Mouse (Mus musculus) cerebellum, postnatal 25 days (tissue): Measurements from ENCODE around the gene Tex48.

Experiments
- DNase-seq, 2 experiments: peaks; one replicate each; pipeline ENCODE4 v3.0.0; 2021; ENCODE audit warnings: mixed read lengths in 2 of 2

Tex48 gene

DNA sequence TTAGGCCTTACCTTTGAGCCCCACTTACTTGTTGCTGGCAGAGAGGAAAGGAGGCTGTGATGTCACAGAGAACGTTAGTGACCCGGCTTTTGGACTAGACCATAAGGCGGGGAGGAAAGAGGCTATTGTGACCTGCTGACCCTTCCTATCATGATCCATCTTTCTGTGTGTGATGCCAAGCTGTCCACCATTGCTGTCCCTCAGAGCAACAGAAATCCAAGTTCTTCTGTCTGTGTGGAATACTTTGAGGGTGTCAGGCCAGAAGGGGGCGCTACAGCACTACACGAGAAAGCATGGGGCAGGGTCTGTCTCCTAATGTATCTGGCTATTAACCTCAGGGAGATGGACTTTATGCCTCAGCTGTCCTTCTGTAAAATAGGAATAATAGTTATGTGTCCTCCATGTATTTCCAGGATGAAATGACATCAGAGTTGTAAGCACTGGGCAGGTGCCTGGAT is at the start of gene Tex48:
Tex48 (minus strand) TSS at position 51 of the 458 bp plus-strand sequence.
- DNase-seq = peak in 1 of 2 experiments; percentile 23

DNA sequence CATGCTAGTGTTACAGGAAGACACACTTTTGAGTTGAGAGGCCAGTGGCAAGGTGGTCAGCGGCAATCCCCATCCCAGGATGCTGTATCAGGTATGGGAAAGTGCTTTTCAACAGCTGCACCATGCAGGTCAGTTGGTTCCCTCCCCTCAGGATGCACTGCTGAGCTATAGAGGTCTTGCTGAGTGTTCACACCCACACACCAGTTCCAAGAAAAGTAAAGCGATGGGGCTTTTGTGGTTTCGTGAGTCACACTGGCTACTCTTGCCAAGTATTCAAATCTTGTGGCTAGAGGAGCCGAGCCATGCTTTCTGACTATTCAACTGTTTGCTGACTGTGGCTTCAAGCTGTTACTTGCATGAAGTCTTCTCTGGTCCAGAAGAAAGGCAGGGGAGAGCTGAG is 46.0 kb upstream of the Tex48 start:
- DNase-seq = no peak

DNA sequence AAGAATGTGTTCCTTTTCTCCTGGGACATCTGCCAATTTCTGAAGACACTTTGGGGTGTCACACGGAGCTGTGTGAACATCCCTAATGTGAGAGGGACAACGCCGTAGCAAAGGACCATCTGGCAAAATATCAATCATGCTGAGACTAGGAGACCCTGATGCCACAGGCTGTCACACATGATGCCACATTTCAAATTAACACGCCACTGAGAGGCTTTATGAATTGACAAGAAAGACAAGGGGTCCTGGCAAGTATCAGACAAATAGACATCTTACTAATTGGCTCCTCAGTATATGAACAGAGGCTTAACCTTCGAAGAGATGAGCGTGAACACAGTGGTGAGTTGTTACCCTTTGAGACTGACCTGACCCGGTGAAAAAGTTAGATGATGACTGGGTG is 43.5 kb upstream of the Tex48 start:
- DNase-seq = no peak

DNA sequence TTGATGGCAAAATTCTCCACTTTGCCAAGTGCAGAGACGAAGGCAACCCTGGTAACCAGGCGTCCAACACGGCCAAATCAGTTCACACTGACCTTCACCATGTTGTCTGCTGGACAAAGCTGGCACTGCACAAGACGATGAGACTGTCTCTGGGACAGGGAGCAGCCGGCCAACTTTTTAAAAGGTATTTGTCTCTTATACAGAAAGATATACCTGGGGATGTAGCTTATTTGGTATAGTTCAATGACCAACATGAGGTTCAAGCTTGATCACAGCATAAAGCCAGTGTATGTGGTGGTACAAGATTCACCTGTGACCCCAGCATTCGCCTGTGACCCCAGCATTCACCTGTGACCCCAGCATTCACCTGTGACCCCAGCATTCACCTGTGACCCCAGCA is 41.1 kb upstream of the Tex48 start, which contains the start of gene Gm11214:
Gm11214 (minus strand) TSS at position 101 of the 400 bp plus-strand sequence.
- no peak for DNase-seq

DNA sequence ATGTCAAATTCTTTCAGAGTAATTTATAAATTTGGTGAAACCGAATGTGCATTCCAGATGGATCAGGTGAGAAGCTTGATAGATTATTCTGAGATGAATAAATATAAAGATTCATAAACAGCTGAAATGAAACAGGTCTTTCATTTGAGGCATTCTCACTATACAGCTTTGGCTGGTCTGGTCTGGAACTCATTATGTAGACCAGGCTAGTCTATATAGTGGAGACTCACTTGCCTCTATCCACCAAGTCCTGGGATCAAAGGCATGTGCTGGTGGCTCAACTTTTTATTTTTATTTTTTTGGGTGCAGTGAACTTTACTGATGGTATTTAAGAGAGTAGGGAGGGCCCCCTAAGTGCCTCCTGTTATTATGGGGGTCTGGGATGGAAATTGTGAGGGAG is 39.6 kb upstream of the Tex48 start:
- no peak for DNase-seq

DNA sequence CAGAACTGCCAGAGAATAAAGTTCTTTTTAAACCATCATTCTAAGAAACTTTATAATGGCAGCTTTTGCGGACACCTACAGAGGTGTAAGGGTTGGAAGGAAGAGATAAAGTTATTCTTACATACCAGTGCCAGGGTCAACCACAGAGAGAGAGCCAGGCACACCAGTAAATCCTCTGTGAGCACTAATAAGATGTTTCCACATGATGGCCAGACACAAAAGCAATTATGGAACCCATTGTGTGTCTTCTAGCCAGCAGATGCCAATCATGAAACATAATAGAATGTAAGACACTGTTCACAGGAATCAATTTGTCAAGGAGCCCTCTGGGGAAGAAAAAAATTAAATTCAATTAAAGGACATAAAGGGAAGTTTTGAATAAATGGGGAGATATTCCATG is 39.2 kb upstream of the Tex48 start:
- no peak for DNase-seq

DNA sequence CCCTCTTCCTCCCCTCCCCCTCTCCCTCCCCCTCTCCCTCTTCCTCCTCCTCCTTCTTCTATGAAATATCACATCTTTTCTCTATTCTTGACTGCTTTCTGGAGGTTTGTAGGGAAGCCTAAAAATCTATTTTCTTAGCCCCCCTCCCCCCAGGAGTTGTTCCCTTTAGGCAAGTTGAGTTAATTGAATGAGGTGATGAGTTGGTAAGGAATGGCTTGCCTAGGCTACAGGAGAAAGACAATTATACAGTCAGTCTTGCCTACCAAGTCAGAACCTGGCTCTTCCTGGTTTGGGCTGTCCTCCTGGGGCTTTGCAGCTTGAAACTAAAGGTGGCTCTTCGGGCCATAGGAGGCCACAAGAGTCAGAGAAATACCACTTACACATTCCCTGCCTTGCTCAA is 37.5 kb upstream of the Tex48 start:
- DNase-seq = no peak

DNA sequence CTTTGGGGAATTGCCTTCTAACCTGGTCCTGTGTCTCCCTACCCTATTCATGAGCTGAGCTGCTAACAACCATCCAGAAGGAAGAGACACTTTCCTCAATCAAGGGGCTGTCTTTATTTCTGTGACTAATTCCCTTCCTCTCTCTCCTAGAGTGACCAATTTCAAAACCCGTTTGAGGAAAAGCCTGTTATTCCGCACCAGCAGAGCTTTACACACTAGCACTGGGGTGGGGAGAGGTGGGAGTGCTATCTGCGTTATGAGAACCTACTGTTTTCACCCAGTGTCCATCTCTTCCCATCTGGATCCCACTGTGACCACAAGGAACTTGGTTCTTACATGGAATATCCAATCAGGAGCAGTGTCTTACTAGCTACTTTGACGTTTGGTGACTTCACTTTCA is 36.9 kb upstream of the Tex48 start:
- DNase-seq = no peak

DNA sequence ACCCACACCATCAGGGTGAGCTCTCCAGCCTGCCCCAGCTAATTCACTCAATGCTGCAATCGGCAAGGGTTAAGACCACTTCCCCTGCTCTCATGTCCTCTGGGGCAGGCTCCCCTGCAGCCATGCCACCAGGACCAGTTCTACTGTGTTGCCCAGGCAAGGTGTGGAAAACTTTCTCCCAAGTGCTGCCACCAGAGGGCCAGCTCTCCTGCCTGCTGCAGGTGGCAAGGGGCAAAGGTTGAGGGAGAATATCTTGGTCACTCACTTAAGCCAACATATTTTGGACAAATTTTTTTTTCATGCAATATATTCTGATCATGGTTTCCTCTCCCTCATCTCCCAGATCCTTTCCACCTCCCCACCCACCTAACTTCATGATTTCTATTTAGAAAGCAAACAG is 32.2 kb upstream of the Tex48 start:
- DNase-seq = no peak

DNA sequence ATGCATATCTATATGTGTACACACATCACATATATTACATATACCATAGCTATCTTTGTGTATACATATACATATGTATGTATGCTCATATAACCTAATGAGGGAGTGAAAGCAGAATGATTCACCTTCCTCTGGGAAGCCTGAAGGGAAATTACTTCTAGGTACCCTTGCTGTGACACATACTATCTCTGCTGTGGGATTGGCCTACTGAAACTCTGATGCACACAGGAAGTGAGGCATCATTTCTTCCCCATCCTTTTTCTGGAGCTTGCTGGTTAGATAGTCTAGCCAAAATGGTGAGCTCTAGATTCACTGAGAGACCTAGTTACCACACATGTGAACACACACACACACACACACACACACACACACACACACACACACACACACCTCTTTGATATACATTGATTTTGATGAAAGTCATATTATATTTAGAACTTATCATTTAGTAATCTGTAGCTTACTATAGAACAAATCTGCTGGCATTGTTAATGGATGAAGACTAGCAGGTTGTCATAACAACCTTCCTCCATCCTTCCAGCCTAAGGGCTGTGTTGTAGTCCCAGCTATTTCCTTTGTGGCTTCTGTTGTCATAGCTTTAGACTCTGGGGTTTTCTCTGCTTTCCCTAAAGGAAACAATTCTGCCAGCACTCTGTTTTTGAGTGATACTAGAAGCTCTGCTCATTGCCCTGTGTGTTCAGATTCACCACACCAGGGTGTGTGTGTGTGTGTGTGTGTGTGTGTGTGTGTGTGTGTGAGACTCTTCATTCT is 21.9 kb upstream of the Tex48 start:
- no peak for DNase-seq

DNA sequence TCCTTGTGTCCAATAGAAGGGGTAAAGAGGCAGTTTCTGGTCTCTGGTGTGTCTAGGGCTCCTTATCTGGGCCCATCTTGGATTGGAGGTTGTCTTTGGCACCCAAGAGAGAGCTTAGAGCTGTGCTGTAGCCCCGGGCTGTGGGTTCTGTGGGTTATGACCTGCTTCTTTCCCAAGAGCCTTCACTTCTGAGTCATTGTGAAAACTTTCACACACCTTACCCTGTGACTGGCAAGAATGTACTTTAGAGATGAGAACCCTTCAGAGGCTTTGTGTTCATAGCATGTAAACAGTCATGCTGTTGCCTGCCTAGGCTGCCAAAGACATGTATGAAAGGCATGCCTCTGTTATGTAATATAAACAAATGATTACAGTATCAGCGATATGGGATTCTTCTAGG is 17.6 kb upstream of the Tex48 start:
- DNase-seq = no peak

DNA sequence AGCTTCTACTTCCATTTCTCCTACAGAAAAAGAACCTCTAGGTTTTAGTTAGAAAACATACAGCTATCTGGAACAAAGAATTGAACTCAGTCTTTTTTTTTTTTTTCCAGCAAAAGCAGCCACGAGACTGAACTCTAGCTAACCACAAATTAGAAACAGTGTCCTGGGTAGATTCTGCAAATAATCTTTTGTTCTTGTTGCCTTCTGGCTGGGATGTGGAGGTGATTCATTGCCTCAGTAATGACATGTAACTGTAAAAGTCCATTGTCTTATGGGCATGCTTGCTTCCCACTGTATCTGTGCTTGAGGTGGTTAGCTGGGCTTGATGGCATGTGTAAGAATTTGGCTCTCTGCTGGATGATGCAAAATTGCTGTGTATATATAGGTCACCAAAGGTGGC is 16.4 kb upstream of the Tex48 start:
- DNase-seq = no peak

DNA sequence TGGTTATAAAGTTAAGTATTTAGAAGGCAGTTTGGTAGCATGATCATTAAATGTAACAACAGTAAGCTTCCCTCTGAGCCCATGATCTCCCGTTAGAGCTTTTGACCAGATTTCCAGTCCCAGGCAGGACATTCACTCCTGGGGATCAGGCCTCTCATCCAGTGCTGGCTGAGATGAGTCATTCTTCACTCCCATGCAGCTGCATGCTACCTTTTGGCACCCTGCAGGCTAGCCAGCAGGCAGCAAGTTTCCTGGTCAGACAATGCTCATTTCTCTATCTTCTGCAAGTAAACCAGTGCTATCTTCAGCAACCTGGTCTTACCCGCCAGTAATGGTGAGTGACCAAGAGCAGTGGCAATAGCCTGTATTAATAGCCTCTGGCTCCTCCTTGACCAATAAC is 11.0 kb upstream of the Tex48 start:
- no peak for DNase-seq

DNA sequence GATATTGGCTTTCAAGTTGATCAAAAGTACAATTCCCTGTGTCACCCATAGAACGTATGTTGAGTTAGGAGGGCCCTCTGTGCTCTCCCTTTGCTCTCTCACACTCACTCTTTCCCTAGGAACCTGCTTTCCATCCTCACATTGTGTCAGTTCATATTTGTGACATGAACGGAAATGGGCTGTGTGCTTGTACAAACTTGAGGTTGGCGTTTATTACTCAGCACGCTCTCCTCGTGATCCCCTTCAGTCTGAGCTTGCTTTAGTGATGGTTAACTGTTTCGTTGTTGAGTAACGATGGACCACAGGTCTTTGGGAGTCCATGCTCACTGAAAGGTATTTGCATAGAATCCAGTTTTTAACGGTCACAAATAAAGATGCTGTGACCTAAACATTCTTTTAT is 4.9 kb upstream of the Tex48 start:
- DNase-seq = no peak

DNA sequence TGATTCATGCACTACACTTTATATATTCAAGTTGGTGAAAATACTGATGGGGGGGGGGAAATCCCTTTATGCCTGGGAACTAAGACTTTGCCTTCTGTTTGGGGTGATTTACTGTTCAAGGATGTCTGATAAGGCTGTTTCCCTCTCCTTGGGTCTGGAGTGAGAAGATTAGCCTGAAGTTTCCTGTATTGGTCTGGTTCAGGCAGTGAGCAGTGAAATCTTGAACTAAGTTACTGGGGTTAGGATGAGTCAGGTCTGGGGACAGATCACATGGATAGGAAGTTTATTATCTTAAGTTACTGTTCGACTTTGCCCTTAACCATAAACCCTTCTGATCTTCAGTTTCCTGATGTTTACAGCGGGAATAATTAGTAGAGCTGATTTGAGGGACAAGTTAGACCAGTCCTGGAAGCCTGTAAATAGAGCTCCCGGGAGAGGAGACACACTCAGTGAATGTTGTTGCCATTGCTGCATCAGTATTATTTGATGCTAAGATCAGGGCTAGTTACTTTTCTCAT is 3.4 kb upstream of the Tex48 start:
- no peak for DNase-seq

DNA sequence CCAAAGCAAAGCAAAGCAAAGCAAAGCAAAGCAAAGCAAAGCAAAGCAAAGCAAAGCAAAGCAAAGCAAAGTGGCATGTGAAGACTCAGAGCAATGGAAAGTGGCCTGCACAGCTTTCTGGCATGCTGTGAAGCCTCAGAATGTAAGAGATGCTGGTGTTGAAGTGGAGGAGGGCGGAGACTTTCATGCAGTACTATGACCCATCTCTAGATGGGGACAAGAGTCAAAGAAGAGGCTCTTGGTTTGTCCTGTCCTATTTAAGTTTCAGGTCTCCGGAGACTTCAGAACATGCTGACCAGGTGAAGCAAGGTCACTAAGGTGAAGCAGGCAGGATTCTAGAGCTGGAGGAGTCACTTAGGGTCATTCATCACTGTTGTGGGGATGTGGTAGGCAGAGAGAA is 367 bp downstream of the Tex48 start:
- no peak for DNase-seq

DNA sequence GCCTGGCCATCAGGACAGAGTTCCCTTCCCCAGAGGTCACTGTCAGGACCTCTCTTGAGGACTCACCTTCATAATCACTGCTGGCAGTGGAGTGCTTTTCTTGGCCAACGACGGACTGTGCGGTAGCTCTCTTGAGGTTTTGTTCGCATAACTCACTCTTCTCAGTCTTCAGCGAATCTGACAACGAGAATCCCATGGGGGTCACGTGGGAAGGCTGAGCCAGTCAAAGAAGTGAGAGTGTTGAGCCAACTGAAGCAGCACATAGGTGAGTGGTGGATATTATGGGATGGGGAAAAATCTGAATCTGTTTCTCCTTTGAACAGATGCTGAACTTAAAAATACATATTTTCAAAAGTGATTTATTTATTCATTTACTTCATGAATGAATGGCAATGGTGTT is 13.8 kb downstream of the Tex48 start:
- no peak for DNase-seq

DNA sequence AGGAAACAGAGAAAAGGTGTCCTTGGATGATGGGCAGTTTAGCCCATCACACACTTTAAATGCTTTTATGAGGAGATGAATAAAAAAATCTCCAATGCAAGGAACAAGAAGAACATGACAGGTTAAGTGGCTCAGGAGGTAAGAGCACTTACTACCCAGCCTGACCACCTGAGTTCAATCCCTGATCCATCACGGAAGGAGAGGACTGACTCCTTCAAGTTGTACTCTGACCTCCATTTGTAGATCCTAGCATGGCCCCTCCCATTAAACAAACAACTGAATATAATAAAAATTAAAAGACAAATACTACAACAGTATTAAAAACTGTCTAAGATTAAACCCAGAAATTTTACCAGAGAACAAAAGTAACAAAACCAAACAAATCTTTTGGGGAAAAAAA is 16.3 kb downstream of the Tex48 start:
- DNase-seq = no peak

DNA sequence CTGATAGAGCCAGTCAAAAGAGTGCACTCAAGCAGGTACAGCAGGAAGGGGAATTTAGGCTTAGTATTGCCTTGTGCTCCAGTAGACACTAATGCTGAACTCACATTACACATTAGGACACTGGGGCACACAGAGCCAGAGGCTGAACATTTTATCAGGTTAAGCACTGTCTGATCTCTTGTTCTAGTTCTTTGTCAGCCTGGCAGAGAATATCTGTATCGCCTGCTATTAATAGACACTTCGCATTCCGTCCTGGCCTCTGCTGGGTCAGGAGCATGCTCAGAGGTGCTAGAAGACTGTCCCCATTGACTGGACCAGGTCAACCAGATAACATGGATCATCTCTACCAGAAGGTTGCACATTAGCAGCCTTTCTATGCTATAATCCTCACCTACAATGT is 16.7 kb downstream of the Tex48 start:
- DNase-seq = no peak

DNA sequence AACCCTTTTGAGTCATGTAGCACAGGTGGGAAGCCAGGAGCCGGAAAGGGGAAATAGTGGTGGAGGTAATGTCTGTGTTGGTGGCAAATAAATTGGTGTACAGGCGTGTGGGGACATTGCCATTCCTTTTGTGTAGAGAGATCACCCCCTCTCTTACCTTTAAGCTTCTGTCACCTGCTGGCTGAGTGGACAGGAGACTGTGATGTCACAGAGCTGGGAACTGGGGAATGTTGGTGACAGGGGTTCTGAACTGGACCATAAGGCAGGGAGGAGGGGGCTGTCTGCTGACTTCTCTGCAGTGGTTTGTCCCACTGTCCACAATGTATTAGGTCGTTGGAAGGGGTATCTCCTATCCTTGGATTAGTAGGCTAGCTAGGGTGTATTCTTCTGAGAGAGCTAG is 17.3 kb downstream of the Tex48 start, which contains the start of gene Gm11213:
Gm11213 (minus strand) TSS at position 317 of the 400 bp plus-strand sequence.
- DNase-seq = no peak

DNA sequence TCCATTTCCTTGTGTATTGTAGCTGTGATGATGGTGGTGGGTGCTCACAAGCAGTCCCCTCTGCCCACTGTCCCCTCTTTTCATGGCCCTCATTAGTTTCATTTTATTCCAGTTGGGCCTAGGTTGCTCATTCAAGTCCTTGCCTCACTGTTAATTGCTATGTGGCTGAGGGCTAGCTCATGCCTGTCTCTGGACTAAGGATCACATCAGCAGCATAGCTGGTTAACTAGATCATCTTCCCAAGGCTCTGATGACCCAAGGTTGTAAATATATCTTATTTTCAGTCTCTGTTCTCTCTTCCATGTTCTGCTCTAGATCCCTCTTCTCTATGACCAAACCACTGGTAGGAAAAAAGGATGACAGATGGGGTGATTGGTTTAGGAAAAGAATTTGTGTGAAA is 21.0 kb downstream of the Tex48 start:
- no peak for DNase-seq

DNA sequence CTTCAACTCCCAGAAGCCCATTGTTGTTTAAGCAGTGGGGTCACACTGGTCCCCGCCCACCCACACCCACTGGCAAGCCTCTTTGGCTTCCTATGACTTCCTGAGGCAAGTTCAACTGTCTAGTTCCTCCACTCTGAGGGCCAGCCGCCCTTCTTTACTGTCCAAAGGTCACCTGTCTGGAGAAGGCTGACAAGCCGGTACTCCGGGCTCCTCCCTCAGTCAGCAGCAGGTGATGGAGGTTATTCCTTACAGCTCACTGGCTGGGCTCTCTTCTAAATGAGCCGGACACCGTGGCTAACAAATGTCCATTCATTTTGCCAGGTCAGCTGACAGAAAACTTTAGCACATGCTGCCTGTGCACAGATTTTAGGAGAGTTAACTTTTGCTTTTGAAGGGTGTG is 21.4 kb downstream of the Tex48 start:
- no peak for DNase-seq

DNA sequence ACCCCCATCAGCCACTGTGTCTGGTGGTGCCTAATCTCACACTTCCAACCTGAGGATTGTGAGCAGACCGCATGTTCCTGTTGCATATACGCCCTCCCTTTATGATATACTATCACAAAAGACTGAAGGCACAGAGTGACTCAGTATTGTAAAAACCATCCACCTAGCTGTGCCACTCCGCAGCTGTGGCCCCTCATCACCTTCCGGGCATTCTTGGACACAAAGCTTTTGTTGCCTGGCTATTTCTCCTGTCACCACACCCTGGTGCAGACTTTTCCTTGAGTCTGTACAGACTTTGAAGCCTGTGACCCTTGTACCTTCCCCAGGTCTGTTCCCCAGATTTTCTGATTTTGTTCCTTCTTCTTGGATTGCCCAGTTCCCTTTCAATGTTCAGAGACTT is 26.2 kb downstream of the Tex48 start:
- no peak for DNase-seq

DNA sequence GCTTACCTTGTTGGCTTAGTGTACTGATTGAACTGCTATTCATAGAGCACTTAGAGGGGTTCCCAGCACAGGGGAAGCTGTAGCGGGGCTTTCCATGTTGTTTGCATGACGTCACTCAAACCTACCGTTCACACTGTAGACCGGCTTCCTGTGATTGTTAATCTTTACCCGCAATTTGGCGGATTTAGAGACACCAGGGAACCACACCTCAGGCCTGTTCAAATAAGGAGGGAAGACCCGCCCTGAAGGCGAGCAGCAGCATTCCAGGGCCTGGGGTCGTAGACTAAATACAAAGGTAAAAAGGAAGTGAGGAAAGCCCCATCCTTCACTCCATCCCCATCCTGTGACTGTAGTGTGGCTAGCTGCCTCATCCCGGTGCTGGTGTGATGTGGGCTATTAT is 27.0 kb downstream of the Tex48 start:
- no peak for DNase-seq
